Mouse (Mus musculus): ENCODE data around the gene Ccdc158. TPM values are rescaled to one million over a fixed set of nuclear protein-coding genes. Genes with fewer than 3 reads are reported as not detected.

Gene Ccdc158
- polyA plus RNA-seq, 1 experiment: 1.3 TPM

DNA sequence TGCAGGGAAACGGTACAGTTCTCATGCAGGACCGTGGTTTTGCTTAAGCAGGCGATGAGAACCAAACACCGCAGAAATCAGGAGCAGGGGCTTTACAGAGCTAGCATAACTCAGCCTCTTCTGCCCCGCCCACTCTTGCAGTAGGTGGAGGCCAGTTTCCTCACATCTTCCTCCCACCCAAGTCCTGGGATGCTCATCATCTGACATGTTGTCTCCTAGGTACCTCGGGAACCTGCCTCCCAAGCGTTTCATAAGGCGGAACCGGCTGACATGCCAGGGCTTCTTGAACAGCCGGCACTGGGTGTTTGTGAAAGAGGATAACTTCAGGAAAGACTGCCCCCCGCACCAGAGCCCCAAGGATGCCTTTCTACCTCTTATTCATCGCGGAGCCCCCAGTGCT lies 113.1 kb downstream of the Ccdc158 start:
- Histone ChIP-seq H3K4me1 (ENCODE audit: control insufficient read depth, insufficient read depth, low read length) (no peaks in the 10 kb centered on the region), H3K4me3 (ENCODE audit: insufficient read depth, low read length) (no peak overlapping the region), H3K27ac (ENCODE audit: insufficient read depth, low read length) (no peak overlapping the region)
- TF ChIP-seq CTCF (IDR thresholded peaks at IDR 0.05; ENCODE audit: borderline replicate concordance, insufficient read depth, low read length) (no peak), POLR2A (IDR thresholded peaks at IDR 0.05; ENCODE audit: low read depth, low read length) (no peak)

- Histone ChIP-seq H3K4me3 (ENCODE audit: insufficient read depth, low read length) (no peak overlapping the region), H3K27ac (ENCODE audit: insufficient read depth, low read length) (no peak overlapping the region), H3K4me1 (ENCODE audit: control insufficient read depth, insufficient read depth, low read length) (no peaks in the 10 kb centered on the region)
- TF ChIP-seq CTCF (IDR thresholded peaks at IDR 0.05; ENCODE audit: borderline replicate concordance, insufficient read depth, low read length) (no peak), POLR2A (IDR thresholded peaks at IDR 0.05; ENCODE audit: low read depth, low read length) (no peak)
These were observed 114.9 kb downstream of the Ccdc158 start for GRCm38 (mm10) chr5:92560201-92560600.

Other genes starting within 250 kb of the Ccdc158 start
- 31.6 and 44.3 TPM in 2 replicates for gene Nup54, start 240.1 kb downstream of the Ccdc158 start, polyA plus RNA-seq (2011; ENCODE audit: insufficient read length, low read depth, missing spikeins)
- gene Scarb2, start 168.4 kb downstream of the Ccdc158 start, polyA plus RNA-seq (2011; ENCODE audit: insufficient read length, low read depth, missing spikeins): 67.1 and 79.3 TPM in 2 replicates
- not detected in 2 replicates for gene Fam47e, start 120.2 kb downstream of the Ccdc158 start, polyA plus RNA-seq (2011; ENCODE audit: insufficient read length, low read depth, missing spikeins)
- 23.2 and 26.6 TPM in 2 replicates for gene Stbd1, start 72.2 kb downstream of the Ccdc158 start, polyA plus RNA-seq (2011; ENCODE audit: insufficient read length, low read depth, missing spikeins)
- 0.99 and 1.2 TPM in 2 replicates for gene Shroom3, start 8.2 kb upstream of the Ccdc158 start, polyA plus RNA-seq (2011; ENCODE audit: insufficient read length, low read depth, missing spikeins)